Mouse (Mus musculus) cortical plate, adult 2 months (tissue): ENCODE measurements around the gene Cmtm2b.

Source experiments
- CTCF ChIP-seq: fragments of 200-500 bp; IDR thresholded peaks from 2 replicates; pipeline ENCODE4 v1.5.1; 2011; ENCODE audit warnings: mild to moderate bottlenecking, control low read depth, low read length; ENCODE audit not compliant: insufficient read depth; ENCODE audit errors: extremely low read depth
- POLR2A ChIP-seq: fragments of 200-500 bp; IDR thresholded peaks from 2 replicates; pipeline ENCODE4 v1.6.1; 2011; ENCODE audit warnings: mild to moderate bottlenecking, low read length, control low read depth; ENCODE audit not compliant: insufficient read depth; ENCODE audit errors: extremely low read depth

- no peak for TF ChIP-seq POLR2A
- no peak for TF ChIP-seq CTCF
These were observed 52.2 kb downstream of the Cmtm2b start for GRCm38 (mm10) chr8:104374269-104374668.
